Mouse (Mus musculus) left cerebral cortex, adult 9 months (tissue): ENCODE measurements at regions not wholly inside any gene's neighbourhood (a gene's known extent, or its start where the extent isn't known, plus 50 kb on each side); places are given as distances from the start of the nearest gene placed in this dataset.

Source experiments
- DNase-seq, 2 experiments: peaks; one replicate each; pipeline ENCODE4 v3.0.0; 2022; ENCODE audit warnings: low spot score in 2 of 2

DNA sequence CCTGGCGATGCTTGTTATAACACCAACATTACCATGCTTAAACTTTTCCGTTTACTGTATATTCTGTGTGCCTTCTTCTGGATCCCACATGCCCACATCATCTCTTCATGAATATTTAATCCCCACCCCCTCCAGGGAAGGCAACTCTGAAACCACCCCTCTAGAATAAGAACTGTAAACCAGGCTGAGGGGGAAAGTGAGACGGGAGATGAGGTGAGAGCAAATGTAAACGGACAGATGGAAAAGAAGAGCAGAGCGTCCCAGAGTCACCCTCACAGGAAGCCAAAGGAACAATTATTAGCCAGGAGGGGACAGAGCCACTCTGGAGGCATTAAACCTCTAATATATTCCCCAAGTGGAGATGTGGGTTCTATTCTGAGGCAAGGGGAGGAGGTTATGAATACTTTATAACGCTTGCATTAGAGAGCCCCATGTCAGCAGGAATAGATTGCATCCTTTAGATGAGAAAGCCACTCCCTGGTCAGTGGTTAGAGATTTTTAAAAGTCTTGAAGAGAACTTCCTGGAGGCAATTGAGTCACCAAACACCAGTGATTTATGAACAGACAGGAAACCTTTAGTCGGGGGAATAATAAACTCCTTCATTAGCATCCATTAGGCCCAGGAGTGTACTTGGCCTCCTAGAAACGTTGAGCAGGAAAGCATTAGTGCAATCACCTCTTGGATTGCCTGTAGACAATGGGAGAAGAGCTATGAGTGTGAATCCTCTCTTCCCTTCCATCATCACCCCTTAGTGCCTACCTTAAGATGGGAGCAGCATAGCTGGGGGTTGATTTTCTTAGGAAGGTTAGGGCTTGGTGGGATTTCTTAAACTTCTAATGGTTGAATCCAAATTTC is 220.1 kb downstream of the Elavl2 start:
- no peak for DNase-seq

- no peak for DNase-seq
These were observed 236.1 kb downstream of the Elavl2 start for GRCm38 (mm10) chr4:91164280-91165121.

GRCm38 (mm10) chr4:91157047-91157446 is 243.5 kb downstream of the Elavl2 start:
- DNase-seq, result no peak

GRCm38 (mm10) chr4:91144666-91145065 is 255.9 kb downstream of the Elavl2 start:
- DNase-seq, result no peak

DNA sequence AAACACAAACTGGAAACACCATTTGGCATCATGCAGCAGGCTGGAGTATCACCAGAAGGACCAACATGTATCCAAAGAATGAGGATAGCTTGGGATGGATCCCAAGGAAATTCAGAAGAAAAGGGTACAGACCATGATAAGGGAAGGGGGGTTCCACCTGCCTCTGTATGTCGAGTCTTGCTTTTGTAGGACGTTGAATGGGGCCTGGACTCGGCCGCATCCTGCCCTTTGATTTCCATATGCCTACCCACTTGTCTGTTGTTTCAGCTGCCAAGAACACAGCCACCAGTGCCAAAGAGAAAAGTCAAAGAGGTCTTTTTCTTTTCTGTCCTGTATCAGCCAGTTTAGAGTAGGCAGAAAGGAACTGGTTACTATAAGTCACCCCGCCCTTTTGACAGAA is 256.7 kb downstream of the Elavl2 start:
- no peak for DNase-seq

DNA sequence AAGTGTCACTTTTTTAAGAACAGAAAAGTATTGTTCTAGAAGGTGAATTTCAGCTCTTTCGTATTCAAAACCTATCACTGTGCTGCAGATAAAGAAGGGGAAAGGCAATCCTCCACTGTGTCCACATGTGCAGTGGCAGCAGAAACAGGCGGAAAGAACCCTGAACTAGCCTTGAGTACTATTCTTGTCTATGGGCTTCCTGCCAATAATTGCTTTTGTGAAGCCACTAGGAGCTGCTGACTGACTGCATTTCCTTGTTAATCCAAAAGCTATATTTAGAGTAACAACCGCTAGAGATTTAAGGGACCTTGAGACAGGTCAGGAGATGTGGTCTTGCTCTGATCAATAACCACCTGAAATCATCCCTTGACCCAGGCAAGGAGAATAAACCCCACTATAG is 265.3 kb downstream of the Elavl2 start:
- DNase-seq, result no peak

GRCm38 (mm10) chr4:91132266-91132665 is 268.3 kb downstream of the Elavl2 start:
- peak in 1 of 2 experiments; percentile 26 for DNase-seq

DNA sequence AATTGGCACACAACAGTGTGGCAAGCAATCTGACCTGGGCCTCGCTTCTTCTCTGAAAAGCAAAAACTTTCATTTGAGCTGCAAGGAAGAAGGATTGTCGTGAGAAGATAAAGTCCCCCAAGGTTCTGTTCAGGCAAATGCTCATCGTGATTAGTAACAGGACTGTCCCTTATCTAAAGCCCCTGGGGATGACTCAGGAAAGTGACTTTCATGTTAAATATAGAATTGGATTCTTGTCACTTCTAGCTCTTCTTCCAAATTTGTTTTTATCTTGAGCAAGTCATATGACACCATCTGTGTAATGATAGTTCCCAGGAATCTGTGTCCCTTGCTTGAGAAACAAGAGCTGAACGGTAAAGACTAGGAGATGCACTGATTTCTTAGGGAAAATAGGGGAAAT is 280.3 kb downstream of the Elavl2 start:
- DNase-seq, result no peak

DNA sequence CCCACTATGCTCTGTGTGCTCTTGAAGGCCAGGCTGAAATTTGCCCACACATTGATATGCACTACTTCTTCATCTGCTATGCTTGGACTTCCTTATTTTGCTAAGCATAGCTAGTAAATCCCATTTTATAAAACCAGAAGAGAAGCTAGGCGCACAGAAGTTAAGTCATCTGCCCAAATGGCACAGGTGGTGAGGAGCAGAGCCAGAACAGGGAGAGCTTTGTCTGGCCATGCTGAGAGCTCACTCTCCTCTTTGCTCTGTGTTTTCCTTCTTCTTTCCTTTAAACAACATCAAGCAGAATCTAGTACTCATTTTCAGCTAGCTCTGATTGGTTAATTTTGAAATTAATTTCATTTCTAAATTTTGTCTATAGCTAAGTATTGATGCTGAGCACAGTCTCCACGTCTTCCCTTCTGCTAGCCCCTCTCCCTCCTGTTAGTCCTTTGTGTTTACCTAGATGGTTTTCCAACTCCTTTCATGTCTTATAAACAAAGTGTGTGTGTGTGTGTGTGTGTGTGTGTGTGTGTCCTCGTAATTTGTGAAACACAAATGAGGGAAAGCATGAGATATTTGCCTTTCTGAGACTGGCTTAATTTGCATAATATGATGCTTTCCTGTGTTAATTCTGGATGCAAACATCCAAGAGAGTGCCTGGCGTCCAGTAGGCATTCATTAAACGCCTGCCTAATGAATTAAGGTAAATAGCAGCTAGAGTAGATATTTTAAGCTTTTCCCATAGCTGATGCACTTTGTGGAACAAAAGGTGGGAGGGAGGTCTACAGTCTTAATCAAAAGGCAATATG is 283.6 kb downstream of the Elavl2 start:
- DNase-seq, result no peak

GRCm38 (mm10) chr4:91111684-91112681 is 288.6 kb downstream of the Elavl2 start:
- DNase-seq, result no peak

DNA sequence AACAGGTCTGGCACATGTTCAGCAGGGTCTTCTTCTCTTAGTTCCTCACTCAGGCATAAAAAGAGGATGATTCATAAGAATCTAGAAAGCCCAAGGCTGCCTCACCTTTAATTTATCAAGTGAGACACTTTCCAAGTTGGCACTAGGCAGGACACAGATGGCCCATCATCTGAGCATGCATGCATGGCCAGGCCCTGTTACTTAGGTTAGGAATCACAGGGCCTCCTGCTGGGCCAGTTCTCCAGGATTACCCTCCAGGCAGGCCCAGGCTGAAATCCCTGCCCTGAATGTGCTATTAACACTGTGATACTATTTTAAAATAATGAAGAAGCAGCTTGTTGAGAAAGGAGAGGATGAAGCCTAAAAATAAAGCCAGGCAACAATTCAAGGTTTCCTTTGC is 304.5 kb downstream of the Elavl2 start:
- DNase-seq, result no peak

GRCm38 (mm10) chr4:91094382-91094781 is 306.2 kb downstream of the Elavl2 start:
- DNase-seq, result peak in 1 of 2 experiments; percentile 17

- no peak for DNase-seq
These were observed 306.7 kb downstream of the Elavl2 start for GRCm38 (mm10) chr4:91093885-91094284.

- no peak for DNase-seq
These were observed 308.3 kb downstream of the Elavl2 start for GRCm38 (mm10) chr4:91092323-91092722.

GRCm38 (mm10) chr4:91091910-91092309 is 308.7 kb downstream of the Elavl2 start:
- DNase-seq, result no peak

- no peak for DNase-seq
These were observed 316.6 kb downstream of the Elavl2 start for GRCm38 (mm10) chr4:91083950-91084349.

DNA sequence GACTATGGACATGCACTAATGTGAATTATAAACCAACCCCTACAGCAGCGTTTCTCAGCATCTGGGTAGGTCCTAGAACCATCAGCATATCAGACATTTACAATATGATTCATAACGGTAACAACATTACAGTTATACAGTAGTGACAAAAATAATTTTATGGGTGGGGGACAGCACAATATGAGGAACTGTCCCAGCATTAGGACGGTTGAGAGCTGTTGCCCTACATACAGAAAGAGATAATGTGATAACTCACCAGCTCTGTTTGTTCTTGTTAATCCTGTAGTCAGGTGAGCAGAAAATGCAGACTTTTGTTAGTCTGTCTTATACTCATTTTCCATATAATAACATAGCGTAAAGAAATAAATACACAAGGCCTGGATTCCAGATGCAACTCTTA is 319.1 kb downstream of the Elavl2 start:
- no peak for DNase-seq

DNA sequence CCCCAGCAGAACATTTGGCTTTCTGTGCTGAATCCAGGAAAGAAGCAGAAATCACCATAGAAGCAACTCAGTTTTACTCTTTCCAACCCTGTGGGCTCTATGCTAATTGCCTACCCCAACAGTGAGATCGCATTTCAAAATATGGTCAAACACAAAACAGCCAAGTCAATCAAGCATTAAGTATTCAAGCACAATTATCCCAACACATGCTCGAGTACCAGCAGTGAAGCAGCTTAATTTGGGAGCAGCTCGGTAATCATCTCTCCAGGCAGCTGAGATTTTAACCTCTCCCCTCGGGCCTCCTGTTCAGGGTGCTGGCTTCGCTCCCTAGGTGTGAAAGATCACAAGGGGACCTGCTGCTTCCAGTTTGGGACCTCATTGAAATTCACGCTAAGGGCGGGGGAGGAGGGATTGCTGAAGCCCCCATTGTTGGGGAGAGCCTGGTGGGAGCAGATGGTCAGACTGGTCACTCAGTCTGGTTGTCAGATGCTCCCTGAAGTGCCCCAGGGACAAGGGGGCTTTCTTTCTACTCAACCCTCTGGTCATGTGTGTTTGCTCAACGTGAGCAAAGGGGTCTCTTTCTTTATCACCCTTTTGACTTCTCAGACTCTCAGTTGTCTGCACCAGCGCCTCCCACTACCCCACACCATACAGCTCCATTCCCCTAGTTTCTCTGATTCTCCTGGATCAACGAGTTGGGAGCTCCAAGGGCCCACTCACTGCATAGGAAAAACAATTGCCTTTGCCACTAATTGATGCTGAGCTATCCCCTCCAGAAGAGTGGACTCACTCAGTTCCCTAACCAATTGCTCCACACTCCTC is 319.8 kb downstream of the Elavl2 start:
- DNase-seq, result no peak

- no peak for DNase-seq
These were observed 329.3 kb downstream of the Elavl2 start for GRCm38 (mm10) chr4:91071263-91071662.

- DNase-seq, result no peak
These were observed 339.7 kb downstream of the Elavl2 start for GRCm38 (mm10) chr4:91060933-91061332.
